Mouse (Mus musculus): ENCODE data around the gene Wnt9a. TPM values are rescaled to one million over a fixed set of nuclear protein-coding genes. Genes with fewer than 3 reads are reported as not detected.

Wnt9a gene
- polyA plus RNA-seq (2012; rRNA removed; ENCODE audit: low replicate concordance) = 6.2 and 6.4 TPM in 2 replicates

DNA sequence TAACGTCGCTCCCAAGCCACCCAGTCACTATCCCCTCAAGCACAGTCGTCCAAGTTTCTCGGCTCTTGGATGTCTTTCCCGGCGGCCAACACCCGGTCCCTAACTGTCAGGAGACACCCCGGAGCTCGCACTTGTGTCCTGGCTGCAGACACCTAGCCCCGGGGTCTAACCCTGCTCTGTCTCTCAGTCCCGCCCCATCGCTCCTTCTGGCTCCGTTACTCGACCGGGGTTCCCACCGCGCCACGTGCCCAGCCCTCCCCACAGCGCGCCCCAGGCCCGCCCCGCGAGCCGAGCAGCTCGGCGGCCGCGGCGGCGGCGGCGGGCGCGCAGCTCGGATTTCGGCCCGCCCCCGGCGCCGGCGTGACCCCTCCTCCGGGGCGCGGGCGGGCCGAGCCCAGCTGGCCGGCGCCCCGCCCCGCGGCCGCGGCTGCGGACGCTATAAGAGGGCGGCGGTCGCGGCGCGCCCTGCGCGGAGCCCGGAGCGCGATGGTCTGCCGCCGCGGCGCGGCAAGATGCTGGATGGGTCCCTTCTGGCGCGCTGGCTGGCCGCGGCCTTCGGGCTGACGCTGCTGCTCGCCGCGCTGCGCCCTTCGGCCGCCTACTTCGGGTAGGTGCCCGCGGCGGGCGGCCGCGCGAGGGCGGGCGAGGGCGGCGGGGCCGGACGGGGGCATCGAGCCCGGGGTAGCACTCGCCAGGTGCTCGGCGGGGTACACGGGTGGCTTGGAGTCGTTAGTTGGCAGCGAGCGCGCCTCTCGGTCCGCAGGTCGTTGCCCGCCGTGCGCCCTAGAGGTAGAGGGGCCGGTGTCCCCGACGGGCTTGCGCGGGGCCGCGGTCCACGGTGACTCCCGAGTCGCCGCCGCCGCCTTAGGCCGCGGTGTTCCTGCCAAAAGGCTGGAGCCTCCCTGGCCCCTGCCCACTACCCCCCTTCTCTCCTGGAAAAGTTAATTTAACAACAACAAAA is at the start of gene Wnt9a:
Wnt9a (plus strand) TSS at position 468 of the 961 bp plus-strand sequence.

DNA sequence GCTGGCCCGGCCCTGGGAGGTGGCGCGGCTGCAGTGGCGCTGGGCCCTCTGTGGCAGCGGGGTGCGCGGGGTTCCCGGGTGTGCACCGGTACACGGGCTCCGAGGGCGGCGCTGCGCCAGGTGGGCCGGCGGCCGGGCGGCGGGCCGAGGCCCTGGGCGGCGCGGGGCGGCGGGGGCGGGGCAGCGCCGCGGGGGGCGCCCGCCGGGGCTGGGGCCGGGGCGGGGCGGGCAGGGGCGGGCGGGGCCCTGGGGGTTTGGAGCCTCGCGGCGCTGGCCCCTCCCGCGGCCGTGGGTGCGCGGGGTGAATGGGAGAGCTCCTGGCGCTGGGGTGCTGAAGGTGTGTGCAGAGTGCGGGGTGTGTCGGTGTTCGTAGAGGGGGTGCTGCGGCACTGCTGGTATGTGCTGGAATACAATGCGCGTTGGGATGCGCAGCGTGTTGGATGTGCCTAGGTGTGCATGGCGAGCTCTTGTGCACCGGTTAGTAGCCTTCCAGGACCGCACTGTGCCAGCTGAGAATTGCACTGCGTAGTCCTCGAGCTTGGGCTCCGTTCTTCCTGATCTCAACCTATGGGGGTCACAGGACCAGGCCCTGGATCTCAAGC is 15.9 kb upstream of the Wnt9a start, which contains the start of gene Wnt3a:
Wnt3a (minus strand) TSS at position 51 of the 602 bp plus-strand sequence.

DNA sequence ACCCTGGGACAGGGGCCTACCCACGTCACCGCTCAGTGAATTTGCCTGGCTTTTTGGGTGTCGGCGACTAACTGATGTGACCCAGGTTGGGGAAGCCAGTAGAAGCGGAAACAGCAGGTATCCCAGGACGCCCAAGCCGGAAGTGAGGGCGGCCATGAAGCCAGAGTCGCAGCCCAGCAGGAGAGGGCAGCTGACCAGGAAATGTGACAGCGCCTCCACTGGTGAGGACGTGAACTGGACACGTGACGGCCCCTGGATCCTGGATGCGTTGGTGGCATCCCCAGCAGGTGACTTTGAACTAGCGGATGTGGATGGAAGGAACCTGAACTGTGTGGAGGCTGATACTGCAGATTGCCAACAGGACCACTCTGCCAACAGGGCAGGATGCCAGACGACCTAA is 68.7 kb downstream of the Wnt9a start, which contains the start of gene Prss38:
Prss38 (minus strand) TSS at position 183 of the 400 bp plus-strand sequence.

Other genes starting within 250 kb of the Wnt9a start
- gene Obscn, start 170.5 kb upstream of the Wnt9a start, polyA plus RNA-seq (2012; rRNA removed; ENCODE audit: low replicate concordance) = 1.3 and 104 TPM in 2 replicates
- gene Iba57, start 143.2 kb upstream of the Wnt9a start, polyA plus RNA-seq (2012; rRNA removed; ENCODE audit: low replicate concordance) = 5.2 and 6.4 TPM in 2 replicates
- gene Gjc2, start 123.7 kb upstream of the Wnt9a start, polyA plus RNA-seq (2012; rRNA removed; ENCODE audit: low replicate concordance) = 1.1 and 1.7 TPM in 2 replicates
- gene Guk1, start 114.7 kb upstream of the Wnt9a start, polyA plus RNA-seq (2012; rRNA removed; ENCODE audit: low replicate concordance) = 67.8 and 99.7 TPM in 2 replicates
- gene Mrpl55, start 104.4 kb upstream of the Wnt9a start, polyA plus RNA-seq (2012; rRNA removed; ENCODE audit: low replicate concordance) = 50.8 and 54.3 TPM in 2 replicates
- gene 2310033P09Rik, start 98.6 kb upstream of the Wnt9a start, polyA plus RNA-seq (2012; rRNA removed; ENCODE audit: low replicate concordance) = 16.8 and 18.6 TPM in 2 replicates
- gene Arf1, start 78.7 kb upstream of the Wnt9a start, polyA plus RNA-seq (2012; rRNA removed; ENCODE audit: low replicate concordance) = 417 and 451 TPM in 2 replicates
- gene Wnt3a, start 16.2 kb upstream of the Wnt9a start, polyA plus RNA-seq (2012; rRNA removed; ENCODE audit: low replicate concordance) = not detected in 2 replicates
- gene Prss38, start 68.7 kb downstream of the Wnt9a start, polyA plus RNA-seq (2012; rRNA removed; ENCODE audit: low replicate concordance) = not detected in 2 replicates
- gene Jmjd4, start 143.1 kb downstream of the Wnt9a start, polyA plus RNA-seq (2012; rRNA removed; ENCODE audit: low replicate concordance) = 5.9 and 6.2 TPM in 2 replicates
- gene Snap47, start 144.3 kb downstream of the Wnt9a start, polyA plus RNA-seq (2012; rRNA removed; ENCODE audit: low replicate concordance) = 31.1 and 54.7 TPM in 2 replicates
- 0.39 and 1.1 TPM in 2 replicates for gene Zfp867, start 165.5 kb downstream of the Wnt9a start, polyA plus RNA-seq (2012; rRNA removed; ENCODE audit: low replicate concordance)
- gene Zkscan17, start 219.8 kb downstream of the Wnt9a start, polyA plus RNA-seq (2012; rRNA removed; ENCODE audit: low replicate concordance) = 10.5 and 11.7 TPM in 2 replicates
- 0.73 and 0.83 TPM in 2 replicates for gene Nlrp3, start 234.6 kb downstream of the Wnt9a start, polyA plus RNA-seq (2012; rRNA removed; ENCODE audit: low replicate concordance)

All from mammary gland, adult 2 months (tissue).